Mouse (Mus musculus): ENCODE data around the gene Usp39. TPM values are rescaled to one million over a fixed set of nuclear protein-coding genes. Genes with fewer than 3 reads are reported as not detected.

Usp39 gene
- polyA plus RNA-seq, 1 experiment from 2014 or later, result 91.6 TPM

GRCm38 (mm10) chr6:72280410-72280998 is 64.5 kb downstream of the Usp39 start:
- H3K4me2 ChIP-seq, result peak overlapping the region; percentile 47
- DNase-seq (ENCODE audit: low spot score) (no peak), ATAC-seq (replicated peaks; ENCODE audit: low FRiP score) (peak; percentile 55)
- peak overlapping the region; percentile 84 for H3K27ac ChIP-seq (ENCODE audit: low read depth, low read length)
- no peaks in the 10 kb centered on the region for H3K36me3 ChIP-seq (ENCODE audit: control insufficient read depth, insufficient read depth, low read length)
- H3K4me1 ChIP-seq (replicated peaks; ENCODE audit: control insufficient read depth, insufficient read depth, low read length), result peaks cover 36% of the 10 kb centered on the region
- H3K27me3 ChIP-seq (replicated peaks; ENCODE audit: control insufficient read depth, insufficient read depth, low read length), result no peaks in the 10 kb centered on the region
- no peaks in the 10 kb centered on the region for H3K9me3 ChIP-seq (ENCODE audit: control insufficient read depth, low read length)
- WGBS, result 48% methylated on average over 7 of the region's 7 CpGs
- H3K9ac ChIP-seq (ENCODE audit: low read depth, low read length), result peak overlapping the region; percentile 21; the same call in 1 of the 2 replicates
- no peak overlapping the region for H3K4me3 ChIP-seq (ENCODE audit: low read depth, low read length)

DNA sequence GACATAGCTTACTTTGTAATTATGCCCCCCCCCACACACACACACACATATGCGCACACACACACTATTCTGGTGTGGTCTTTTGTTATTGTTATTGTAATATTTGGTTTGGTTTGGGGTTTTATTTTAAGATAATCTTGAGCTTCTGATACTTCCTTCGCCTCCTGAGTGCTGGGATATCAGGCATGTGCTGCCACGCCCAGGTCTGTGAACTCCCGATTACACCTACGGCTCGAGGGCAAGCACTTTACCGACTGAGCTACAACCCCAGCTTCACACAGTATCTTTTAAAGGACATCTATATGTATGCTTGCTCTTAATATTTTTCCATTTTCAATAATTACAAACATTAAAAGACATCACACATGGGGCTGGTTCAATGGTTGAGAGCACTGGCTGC is 65.5 kb downstream of the Usp39 start:
- H3K36me3 ChIP-seq (ENCODE audit: control insufficient read depth, insufficient read depth, low read length), result no peaks in the 10 kb centered on the region
- WGBS, result 34% methylated on average over 7 of the region's 7 CpGs
- DNase-seq (ENCODE audit: low spot score) (no peak), ATAC-seq (replicated peaks; ENCODE audit: low FRiP score) (peak; percentile 91)
- no peak overlapping the region for H3K4me3 ChIP-seq (ENCODE audit: low read depth, low read length)
- H3K4me2 ChIP-seq, result peak overlapping the region; percentile 47
- peak overlapping the region; percentile 84 for H3K27ac ChIP-seq (ENCODE audit: low read depth, low read length)
- H3K9me3 ChIP-seq (ENCODE audit: control insufficient read depth, low read length), result no peaks in the 10 kb centered on the region
- peaks cover 36% of the 10 kb centered on the region for H3K4me1 ChIP-seq (replicated peaks; ENCODE audit: control insufficient read depth, insufficient read depth, low read length)
- 0 out of 2 replicates have a peak overlapping the region, but pooled peaks have one; percentile 21 for H3K9ac ChIP-seq (ENCODE audit: low read depth, low read length)
- no peaks in the 10 kb centered on the region for H3K27me3 ChIP-seq (replicated peaks; ENCODE audit: control insufficient read depth, insufficient read depth, low read length)

DNA sequence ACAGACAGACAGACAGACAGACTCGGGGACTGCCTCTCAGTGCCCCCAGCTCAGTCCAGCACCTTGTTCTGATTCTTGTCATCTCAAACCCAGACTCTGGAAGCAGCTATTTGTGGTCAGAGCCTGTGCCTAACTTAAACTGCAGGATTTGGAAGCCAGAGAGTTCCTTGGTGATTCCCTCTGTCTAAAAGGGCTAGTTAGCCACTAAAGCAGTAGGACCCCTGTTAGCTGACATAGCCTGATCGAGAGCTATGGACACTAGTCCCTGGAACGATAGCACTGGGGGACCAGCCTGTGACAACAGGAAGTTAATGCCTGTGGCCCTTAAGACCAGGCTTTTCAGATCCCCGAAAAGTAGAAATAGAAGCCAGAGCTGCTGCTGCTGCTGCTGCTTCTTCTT is 66.1 kb downstream of the Usp39 start:
- ATAC-seq (replicated peaks; ENCODE audit: low FRiP score) (no peak), DNase-seq (ENCODE audit: low spot score) (no peak)
- H3K27ac ChIP-seq (ENCODE audit: low read depth, low read length), result peak overlapping the region; percentile 84
- no peak overlapping the region for H3K4me3 ChIP-seq (ENCODE audit: low read depth, low read length)
- peaks cover 36% of the 10 kb centered on the region for H3K4me1 ChIP-seq (replicated peaks; ENCODE audit: control insufficient read depth, insufficient read depth, low read length)
- H3K36me3 ChIP-seq (ENCODE audit: control insufficient read depth, insufficient read depth, low read length), result no peaks in the 10 kb centered on the region
- WGBS, result 46% methylated on average over 4 of the region's 4 CpGs
- peak overlapping the region; percentile 39 for H3K9ac ChIP-seq (ENCODE audit: low read depth, low read length)
- H3K4me2 ChIP-seq, result peak overlapping the region; percentile 36
- H3K9me3 ChIP-seq (ENCODE audit: control insufficient read depth, low read length), result no peaks in the 10 kb centered on the region
- H3K27me3 ChIP-seq (replicated peaks; ENCODE audit: control insufficient read depth, insufficient read depth, low read length), result no peaks in the 10 kb centered on the region

DNA sequence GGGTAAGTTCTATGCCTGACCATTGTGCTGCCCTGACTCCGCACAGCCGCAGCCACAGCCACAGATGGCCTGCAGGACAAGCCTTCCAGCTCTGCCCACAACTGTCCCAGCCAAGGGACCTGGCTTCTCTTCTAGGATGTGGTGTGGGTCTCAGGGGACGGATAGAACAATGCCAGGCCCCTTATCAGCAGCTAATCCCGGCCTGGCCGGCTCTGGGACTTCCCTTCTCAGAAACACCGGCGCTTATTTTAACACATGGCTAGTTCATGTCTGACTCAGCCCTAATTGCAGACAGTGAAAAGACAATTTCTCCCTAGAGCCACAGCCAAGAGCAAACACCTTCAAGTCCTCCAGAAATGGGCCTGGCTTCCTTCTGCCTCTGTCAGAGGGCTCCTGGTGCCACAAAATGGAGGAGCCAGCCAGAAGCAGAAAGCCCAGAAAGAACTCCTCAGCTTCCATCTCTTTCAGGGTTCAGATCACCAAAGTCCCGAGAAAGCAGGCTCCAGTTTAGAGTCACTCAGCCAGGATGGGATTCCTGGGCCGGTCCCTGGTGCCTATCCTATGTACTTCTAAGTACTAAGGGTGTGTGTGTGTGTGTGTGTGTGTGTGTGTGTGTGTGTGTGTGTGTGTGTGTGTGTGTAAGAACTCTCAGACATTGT is 67.3 kb downstream of the Usp39 start:
- DNase-seq (ENCODE audit: low spot score) (no peak), ATAC-seq (replicated peaks; ENCODE audit: low FRiP score) (peak; percentile 21; the same call in 1 of the 2 replicates)
- Histone ChIP-seq H3K9ac (ENCODE audit: low read depth, low read length) (peak overlapping the region; percentile 20), H3K36me3 (ENCODE audit: control insufficient read depth, insufficient read depth, low read length) (no peaks in the 10 kb centered on the region), H3K27ac (ENCODE audit: low read depth, low read length) (peak overlapping the region; percentile 84), H3K4me2 (no peak overlapping the region), H3K9me3 (ENCODE audit: control insufficient read depth, low read length) (no peaks in the 10 kb centered on the region), H3K4me3 (ENCODE audit: low read depth, low read length) (no peak overlapping the region), H3K4me1 (replicated peaks; ENCODE audit: control insufficient read depth, insufficient read depth, low read length) (peaks cover 47% of the 10 kb centered on the region), H3K27me3 (replicated peaks; ENCODE audit: control insufficient read depth, insufficient read depth, low read length) (no peaks in the 10 kb centered on the region)
- WGBS, result 41% methylated on average over 9 of the region's 9 CpGs

DNA sequence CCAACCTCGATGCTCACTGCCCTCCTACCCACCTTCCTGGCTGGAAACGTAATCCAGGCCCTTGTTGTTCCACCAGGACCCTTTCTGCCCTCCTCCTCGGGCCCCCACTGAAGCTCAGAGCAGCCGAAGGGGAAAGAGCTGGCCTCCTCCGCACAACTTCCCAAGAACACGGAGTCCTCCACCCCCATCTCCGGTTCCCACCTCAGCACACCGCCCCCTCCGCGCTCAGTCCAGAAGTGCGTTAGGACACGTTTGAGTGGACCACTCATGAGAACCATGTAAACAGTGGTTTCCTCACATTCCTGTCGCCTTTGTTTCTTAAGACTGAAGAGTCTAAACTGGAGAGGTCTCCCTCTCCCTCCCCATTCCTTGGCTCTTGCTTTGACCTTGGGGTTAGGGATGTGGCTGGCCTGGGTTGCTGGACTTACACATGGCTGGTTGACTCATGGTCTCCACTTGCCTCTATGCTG is 68.0 kb downstream of the Usp39 start:
- Histone ChIP-seq H3K27ac (ENCODE audit: low read depth, low read length) (peak overlapping the region; percentile 84), H3K9ac (ENCODE audit: low read depth, low read length) (peak overlapping the region; percentile 2; the same call in 1 of the 2 replicates), H3K4me1 (replicated peaks; ENCODE audit: control insufficient read depth, insufficient read depth, low read length) (peaks cover 50% of the 10 kb centered on the region), H3K36me3 (ENCODE audit: control insufficient read depth, insufficient read depth, low read length) (no peaks in the 10 kb centered on the region), H3K9me3 (ENCODE audit: control insufficient read depth, low read length) (no peaks in the 10 kb centered on the region), H3K4me2 (no peak overlapping the region), H3K4me3 (ENCODE audit: low read depth, low read length) (no peak overlapping the region), H3K27me3 (replicated peaks; ENCODE audit: control insufficient read depth, insufficient read depth, low read length) (no peaks in the 10 kb centered on the region)
- DNase-seq (ENCODE audit: low spot score), result no peak
- 74% methylated on average over 13 of the region's 13 CpGs for WGBS
- ATAC-seq (replicated peaks; ENCODE audit: low FRiP score), result no peak

DNA sequence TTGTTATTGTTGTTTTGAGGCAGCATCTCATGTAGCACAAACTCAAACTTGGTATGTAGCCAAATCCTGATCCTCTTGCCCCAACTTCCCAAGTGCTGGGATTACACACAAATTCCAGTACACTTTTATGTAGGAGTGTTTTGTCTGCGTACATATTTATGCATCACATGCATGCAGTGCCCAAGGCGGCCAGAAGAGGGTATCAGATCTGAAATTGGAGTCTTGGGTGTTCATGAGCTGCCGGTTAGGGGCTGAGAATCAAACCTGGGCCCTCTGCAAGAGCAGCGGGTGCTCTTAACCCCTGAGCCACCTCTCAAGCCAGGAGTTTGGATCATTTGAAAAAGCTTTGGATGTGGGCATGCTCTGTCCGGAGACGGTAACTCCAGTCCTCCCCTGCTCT is 68.8 kb downstream of the Usp39 start:
- WGBS, result 87% methylated on average over 6 of the region's 6 CpGs
- Histone ChIP-seq H3K4me3 (ENCODE audit: low read depth, low read length) (no peak overlapping the region), H3K9me3 (ENCODE audit: control insufficient read depth, low read length) (no peaks in the 10 kb centered on the region), H3K36me3 (ENCODE audit: control insufficient read depth, insufficient read depth, low read length) (no peaks in the 10 kb centered on the region), H3K4me1 (replicated peaks; ENCODE audit: control insufficient read depth, insufficient read depth, low read length) (peaks cover 52% of the 10 kb centered on the region), H3K27me3 (replicated peaks; ENCODE audit: control insufficient read depth, insufficient read depth, low read length) (no peaks in the 10 kb centered on the region), H3K4me2 (no peak overlapping the region), H3K9ac (ENCODE audit: low read depth, low read length) (no peak overlapping the region), H3K27ac (ENCODE audit: low read depth, low read length) (no peak overlapping the region)
- no peak for ATAC-seq (replicated peaks; ENCODE audit: low FRiP score)
- no peak for DNase-seq (ENCODE audit: low spot score)

DNA sequence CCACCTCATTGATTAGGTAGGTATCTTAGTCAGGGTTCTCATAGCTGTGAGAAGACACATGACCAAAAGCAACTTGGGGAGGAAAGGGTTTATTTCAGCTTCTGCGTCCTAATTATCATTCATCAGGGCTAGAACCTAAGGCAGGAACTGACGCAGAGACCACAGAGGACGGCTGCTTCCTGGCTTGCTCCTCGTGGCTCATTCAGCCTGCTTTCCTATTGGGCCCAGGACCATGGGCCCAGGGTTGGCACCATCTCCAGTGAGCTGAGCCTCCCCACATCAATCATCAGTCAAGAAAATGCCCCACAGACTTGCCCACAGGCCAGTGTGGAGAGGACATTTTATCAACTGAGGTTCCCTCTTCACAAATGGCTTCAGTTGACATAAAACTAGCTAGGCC is 69.5 kb downstream of the Usp39 start:
- ATAC-seq (replicated peaks; ENCODE audit: low FRiP score), result no peak
- Histone ChIP-seq H3K9ac (ENCODE audit: low read depth, low read length) (no peak overlapping the region), H3K27me3 (replicated peaks; ENCODE audit: control insufficient read depth, insufficient read depth, low read length) (no peaks in the 10 kb centered on the region), H3K4me3 (ENCODE audit: low read depth, low read length) (no peak overlapping the region), H3K27ac (ENCODE audit: low read depth, low read length) (no peak overlapping the region), H3K4me1 (replicated peaks; ENCODE audit: control insufficient read depth, insufficient read depth, low read length) (peaks cover 49% of the 10 kb centered on the region), H3K9me3 (ENCODE audit: control insufficient read depth, low read length) (no peaks in the 10 kb centered on the region), H3K4me2 (no peak overlapping the region), H3K36me3 (ENCODE audit: control insufficient read depth, insufficient read depth, low read length) (no peaks in the 10 kb centered on the region)
- no peak for DNase-seq (ENCODE audit: low spot score)
- 46% methylated on average over 4 of the region's 4 CpGs for WGBS

DNA sequence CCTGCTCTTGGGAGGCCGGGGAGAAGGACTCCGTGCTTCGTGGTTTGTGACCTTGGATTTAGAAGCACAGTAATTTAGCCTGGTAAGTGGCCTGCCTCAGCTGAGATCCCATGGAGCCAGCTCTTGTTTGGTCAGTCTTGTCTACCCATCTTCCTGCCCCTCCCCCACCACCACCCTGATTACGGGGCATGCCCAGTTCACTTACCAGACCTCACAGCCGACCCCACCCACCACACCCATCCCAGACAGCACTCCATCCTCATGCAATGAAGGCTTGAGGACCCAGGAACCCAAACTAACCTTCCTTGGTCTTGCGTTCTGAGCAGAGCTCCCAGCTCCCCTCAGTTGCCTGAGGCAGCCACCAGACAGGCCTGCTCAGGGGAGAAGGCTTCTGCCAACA is 71.8 kb downstream of the Usp39 start:
- Histone ChIP-seq H3K27ac (ENCODE audit: low read depth, low read length) (no peak overlapping the region), H3K9ac (ENCODE audit: low read depth, low read length) (no peak overlapping the region), H3K36me3 (ENCODE audit: control insufficient read depth, insufficient read depth, low read length) (no peaks in the 10 kb centered on the region), H3K4me3 (ENCODE audit: low read depth, low read length) (no peak overlapping the region), H3K27me3 (replicated peaks; ENCODE audit: control insufficient read depth, insufficient read depth, low read length) (0 out of 2 replicates have a peak, but pooled peaks cover 4% of the 10 kb centered on the region), H3K4me2 (peak overlapping the region; percentile 6; the same call in 1 of the 2 replicates), H3K9me3 (ENCODE audit: control insufficient read depth, low read length) (no peaks in the 10 kb centered on the region), H3K4me1 (replicated peaks; ENCODE audit: control insufficient read depth, insufficient read depth, low read length) (peaks cover 27% of the 10 kb centered on the region)
- WGBS, result 53% methylated on average over 6 of the region's 6 CpGs
- DNase-seq (ENCODE audit: low spot score) (no peak), ATAC-seq (replicated peaks; ENCODE audit: low FRiP score) (peak; percentile 51; the same call in 1 of the 2 replicates)
